Mouse (Mus musculus) urinary bladder, adult 18-20 months (tissue): Measurements from ENCODE around the gene Hbp1.

Experiments
- DNase-seq, 2 experiments: peaks; one replicate each; pipeline ENCODE4 v3.0.0; 2022; ENCODE audit warnings: low spot score in 2 of 2, mixed read lengths in 2 of 2

Hbp1 gene

GRCm38 (mm10) chr12:31950659-31951031 lies 310 bp upstream of the Hbp1 start:
- peak in 1 of 2 experiments; percentile 56 for DNase-seq

GRCm38 (mm10) chr12:31949193-31949741 lies 1.1 kb downstream of the Hbp1 start:
- peak; percentile 76 to 93 for DNase-seq

- DNase-seq: no peak
Observed at GRCm38 (mm10) chr12:31948101-31949000, 2.0 kb downstream of the Hbp1 start.

- no peak for DNase-seq
Observed at GRCm38 (mm10) chr12:31947476-31947875, 2.9 kb downstream of the Hbp1 start.

- no peak for DNase-seq
Observed at GRCm38 (mm10) chr12:31944405-31944804, 5.9 kb downstream of the Hbp1 start.

- DNase-seq: no peak
Observed at GRCm38 (mm10) chr12:31943020-31943654, 7.2 kb downstream of the Hbp1 start.

- DNase-seq: no peak
Observed at GRCm38 (mm10) chr12:31939026-31939425, 11.3 kb downstream of the Hbp1 start.

GRCm38 (mm10) chr12:31938391-31938997 lies 11.8 kb downstream of the Hbp1 start:
- DNase-seq: no peak

- DNase-seq: no peak
Observed at GRCm38 (mm10) chr12:31937613-31938012, 12.7 kb downstream of the Hbp1 start.

- DNase-seq: no peak
Observed at GRCm38 (mm10) chr12:31936657-31937300, 13.6 kb downstream of the Hbp1 start.

- DNase-seq: no peak
Observed at GRCm38 (mm10) chr12:31931818-31932217, 18.5 kb downstream of the Hbp1 start.

GRCm38 (mm10) chr12:31928498-31928897 lies 21.8 kb downstream of the Hbp1 start:
- no peak for DNase-seq

- peak in 1 of 2 experiments; percentile 20 for DNase-seq
Observed at GRCm38 (mm10) chr12:31926661-31927061, 23.7 kb downstream of the Hbp1 start.

GRCm38 (mm10) chr12:31925343-31925742 lies 25.0 kb downstream of the Hbp1 start:
- DNase-seq: no peak

GRCm38 (mm10) chr12:31924135-31924534 lies 26.2 kb downstream of the Hbp1 start:
- no peak for DNase-seq

GRCm38 (mm10) chr12:31920464-31921405 lies 29.6 kb downstream of the Hbp1 start:
- no peak for DNase-seq

GRCm38 (mm10) chr12:31917245-31917644 lies 33.1 kb downstream of the Hbp1 start:
- DNase-seq: no peak

- DNase-seq: no peak
Observed at GRCm38 (mm10) chr12:31916691-31917090, 33.6 kb downstream of the Hbp1 start.

GRCm38 (mm10) chr12:31913614-31914013 lies 36.7 kb downstream of the Hbp1 start:
- DNase-seq: peak in 1 of 2 experiments; percentile 27

GRCm38 (mm10) chr12:31912966-31913551 lies 37.3 kb downstream of the Hbp1 start:
- no peak for DNase-seq
